Mouse (Mus musculus) erythroblast, embryonic 14.5 days (primary cell): ENCODE measurements around the gene Bad. TPM values are rescaled to one million over a fixed set of nuclear protein-coding genes. Genes with fewer than 3 reads are reported as not detected.

ENCODE experiments used
- H3K27me3 ChIP-seq: 2 replicates; pipeline ENCODE4 v1.6.1; 2012; ENCODE audit warnings: inconsistent platforms; ENCODE audit not compliant: control insufficient read depth
- H3K36me3 ChIP-seq: 2 replicates; pipeline ENCODE4 v1.6.1; 2012; ENCODE audit warnings: mild to moderate bottlenecking, inconsistent platforms; ENCODE audit not compliant: control insufficient read depth
- H3K4me1 ChIP-seq: 2 replicates; pipeline ENCODE4 v1.6.1; 2012; ENCODE audit warnings: inconsistent platforms; ENCODE audit not compliant: control insufficient read depth
- H3K4me3 ChIP-seq: replicated peaks from 2 replicates; pipeline ENCODE3; 2012; ENCODE audit warnings: moderate library complexity, mild to moderate bottlenecking, inconsistent platforms
- H3K9me3 ChIP-seq: 2 replicates; pipeline ENCODE4 v1.6.1; 2012; ENCODE audit warnings: low read length, inconsistent platforms, mixed read lengths; ENCODE audit not compliant: control insufficient read depth
- GATA1 ChIP-seq: IDR thresholded peaks from 2 replicates; pipeline ENCODE4 v1.6.1; 2012; ENCODE audit warnings: low read length, inconsistent platforms, mixed read lengths
- TAL1 ChIP-seq: IDR thresholded peaks from 3 replicates; pipeline ENCODE4 v1.6.1; 2012; ENCODE audit warnings: low read length, inconsistent platforms, mixed read lengths
- polyA plus RNA-seq: library from polyadenylated mRNA; stranded (reverse); fragments of >175 nt; gene quantifications from 2 replicates; pipeline ENCODE4 v1.2.3, GENCODE M21; 2012

Gene Bad
- polyA plus RNA-seq, 1 experiment: 6.1 TPM

DNA sequence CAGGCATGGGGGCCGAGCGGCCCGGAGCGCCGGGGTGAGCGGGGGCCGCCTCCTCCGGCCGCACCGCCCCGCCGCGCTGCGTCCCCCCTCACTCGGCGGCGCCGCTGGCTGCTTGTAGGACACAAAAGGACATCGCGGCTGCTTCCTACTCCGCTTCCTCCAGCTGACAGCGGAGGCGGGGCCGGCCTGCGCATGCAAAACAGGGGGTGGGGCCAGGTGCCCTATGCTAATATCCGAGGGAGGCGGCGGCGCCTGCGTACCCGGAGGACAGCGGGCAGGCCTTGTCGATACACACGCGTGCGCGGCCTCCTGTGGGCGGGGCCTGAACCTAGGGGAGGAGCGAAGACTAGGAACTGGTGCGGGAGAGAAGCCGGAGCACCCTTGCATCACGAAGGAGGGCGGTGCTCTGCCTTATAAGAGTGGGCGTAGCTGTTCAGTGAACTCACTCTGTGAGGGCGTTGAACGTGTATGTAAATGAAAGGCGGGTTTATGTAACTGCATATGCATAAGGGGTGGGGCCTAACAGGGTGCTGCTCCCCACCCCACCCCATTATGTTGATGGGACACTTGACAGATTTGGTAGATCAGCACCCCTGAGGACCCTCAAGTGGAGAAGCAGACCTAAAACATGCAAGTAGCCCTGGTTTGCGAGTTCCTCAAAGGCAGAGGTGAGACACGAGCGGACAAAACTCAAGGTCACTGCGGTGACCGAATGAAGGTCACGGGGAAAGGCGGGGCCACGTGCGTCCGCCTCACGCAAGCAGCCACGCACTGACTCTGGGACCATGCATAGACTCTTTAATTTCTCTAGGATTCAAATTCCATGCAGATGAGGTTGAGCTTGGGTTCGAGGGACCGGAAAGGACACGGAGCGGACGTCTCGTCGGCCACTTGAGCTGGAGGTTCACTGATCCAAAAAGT lies 19.8 kb upstream of the Bad start, which contains the start of gene Esrra:
Esrra (minus strand) TSS at position 167 of the 921 bp plus-strand sequence.
- Histone ChIP-seq H3K4me1 (peaks cover 52% of the 10 kb centered on the region), H3K27me3 (peaks cover 42% of the 10 kb centered on the region), H3K36me3 (peaks cover 3% of the 10 kb centered on the region), H3K9me3 (peaks cover 10% of the 10 kb centered on the region), H3K4me3 (peak within 1 kb of the TSS; percentile 75)
- no peak for TF ChIP-seq TAL1
- TF ChIP-seq GATA1: no peak

DNA sequence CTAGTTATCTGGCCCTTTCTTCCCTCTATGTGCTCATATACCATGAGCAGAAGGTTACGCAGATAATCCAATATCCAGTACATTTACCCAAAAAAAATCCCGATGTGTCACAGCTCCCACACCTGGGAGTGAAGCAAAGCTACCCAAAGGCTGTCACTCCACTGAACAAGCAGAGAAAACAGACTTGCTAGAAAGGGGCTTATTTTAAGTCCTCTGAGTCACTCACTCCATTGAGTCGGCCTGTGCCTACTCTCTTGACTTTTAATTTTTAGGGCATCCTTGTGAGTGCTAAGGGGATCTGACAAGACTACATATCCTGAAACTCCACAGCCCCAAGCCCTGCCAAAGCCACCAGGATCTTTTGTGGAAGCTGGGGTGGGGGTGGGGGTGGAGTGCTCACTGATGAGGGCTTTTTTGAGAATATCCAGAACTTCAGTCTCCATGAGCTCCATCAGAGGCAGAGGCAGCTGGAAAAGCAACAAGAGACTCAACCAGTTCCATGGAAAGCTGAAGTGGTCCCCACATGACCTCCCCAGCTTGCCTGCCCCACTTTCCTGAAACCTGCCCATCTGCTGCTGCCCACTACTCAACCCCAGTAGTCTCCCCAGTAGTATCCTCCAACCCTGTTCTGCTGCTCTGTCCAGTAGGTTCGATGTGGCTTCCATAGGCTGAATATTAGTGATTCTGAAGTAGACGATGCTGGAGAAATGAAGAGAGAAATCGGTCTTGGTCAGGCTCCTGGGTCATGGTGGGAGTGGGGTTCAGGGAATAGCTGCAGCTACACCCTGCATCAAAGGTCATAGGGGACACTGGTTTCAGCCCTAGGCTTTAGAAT lies 18.5 kb upstream of the Bad start:
- TF ChIP-seq TAL1 (no peak), GATA1 (no peak)
- Histone ChIP-seq H3K27me3 (peaks cover 54% of the 10 kb centered on the region), H3K4me3 (peak overlapping the region; percentile 75), H3K9me3 (peaks cover 15% of the 10 kb centered on the region), H3K4me1 (peaks cover 53% of the 10 kb centered on the region), H3K36me3 (peaks cover 3% of the 10 kb centered on the region)

DNA sequence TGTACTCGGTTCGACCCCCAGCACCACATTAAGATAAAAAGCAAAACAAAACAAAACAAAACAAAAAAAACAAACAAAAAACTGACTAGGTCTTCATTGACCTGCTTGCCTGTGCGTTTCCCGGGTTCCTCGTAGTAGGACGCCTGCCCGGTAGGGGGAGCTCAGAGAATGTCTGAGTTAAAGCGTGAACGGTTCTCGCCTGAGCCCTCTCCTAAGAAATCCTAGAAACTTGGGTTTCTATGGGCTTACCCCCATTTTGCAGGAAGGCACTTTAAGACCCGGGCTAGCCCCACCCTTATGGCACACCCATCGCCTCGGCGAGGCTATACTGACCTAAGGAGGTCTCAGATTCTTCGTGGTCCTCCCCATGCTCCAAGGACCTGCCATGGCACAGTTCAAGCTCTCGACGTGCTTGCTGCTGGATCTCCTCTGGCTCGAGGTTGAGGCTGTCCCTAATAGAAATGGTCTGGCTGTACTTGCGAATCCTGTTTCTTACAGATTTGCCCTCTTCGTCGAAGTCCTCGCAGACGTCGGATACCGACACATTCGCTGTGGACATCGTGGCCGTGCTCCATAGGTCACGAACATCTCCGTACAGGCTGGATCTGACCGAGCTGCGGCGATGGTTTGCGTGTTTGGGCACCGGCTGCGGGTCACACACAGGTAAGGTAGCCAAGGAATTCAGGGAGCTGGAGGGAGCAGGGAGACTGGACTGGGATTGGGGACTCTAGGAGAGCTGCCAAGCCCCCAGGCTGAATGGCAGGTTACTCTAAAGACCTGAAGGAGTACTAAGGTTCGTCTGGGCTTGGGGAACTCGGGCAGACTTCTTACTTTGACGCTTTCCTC lies 17.0 kb upstream of the Bad start:
- peaks cover 51% of the 10 kb centered on the region for H3K4me1 ChIP-seq
- H3K9me3 ChIP-seq: peaks cover 15% of the 10 kb centered on the region
- no peak overlapping the region for H3K4me3 ChIP-seq
- TF ChIP-seq GATA1 (no peak), TAL1 (no peak)
- H3K36me3 ChIP-seq: peaks cover 3% of the 10 kb centered on the region
- peaks cover 68% of the 10 kb centered on the region for H3K27me3 ChIP-seq

DNA sequence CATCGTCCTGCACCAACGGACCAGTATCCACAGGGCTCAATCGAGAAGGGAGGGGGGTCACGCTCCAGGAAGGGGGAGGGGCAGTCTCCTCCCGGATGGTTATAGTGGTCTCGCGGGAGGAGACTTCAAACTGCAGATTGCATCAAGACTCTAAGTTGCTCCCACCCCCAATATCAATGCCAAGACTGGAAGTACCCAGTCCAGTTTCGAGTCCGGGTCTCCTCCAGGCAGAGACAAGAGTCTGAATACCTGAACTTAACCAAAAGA lies 16.4 kb upstream of the Bad start, which contains the start of gene Catsperz:
Catsperz (minus strand) TSS at position 74 of the 267 bp plus-strand sequence.
- peaks cover 72% of the 10 kb centered on the region for H3K27me3 ChIP-seq
- TF ChIP-seq TAL1 (no peak), GATA1 (no peak)
- H3K4me3 ChIP-seq: no peak within 1 kb of the TSS
- H3K4me1 ChIP-seq: peaks cover 46% of the 10 kb centered on the region
- peaks cover 15% of the 10 kb centered on the region for H3K9me3 ChIP-seq
- no peaks in the 10 kb centered on the region for H3K36me3 ChIP-seq

DNA sequence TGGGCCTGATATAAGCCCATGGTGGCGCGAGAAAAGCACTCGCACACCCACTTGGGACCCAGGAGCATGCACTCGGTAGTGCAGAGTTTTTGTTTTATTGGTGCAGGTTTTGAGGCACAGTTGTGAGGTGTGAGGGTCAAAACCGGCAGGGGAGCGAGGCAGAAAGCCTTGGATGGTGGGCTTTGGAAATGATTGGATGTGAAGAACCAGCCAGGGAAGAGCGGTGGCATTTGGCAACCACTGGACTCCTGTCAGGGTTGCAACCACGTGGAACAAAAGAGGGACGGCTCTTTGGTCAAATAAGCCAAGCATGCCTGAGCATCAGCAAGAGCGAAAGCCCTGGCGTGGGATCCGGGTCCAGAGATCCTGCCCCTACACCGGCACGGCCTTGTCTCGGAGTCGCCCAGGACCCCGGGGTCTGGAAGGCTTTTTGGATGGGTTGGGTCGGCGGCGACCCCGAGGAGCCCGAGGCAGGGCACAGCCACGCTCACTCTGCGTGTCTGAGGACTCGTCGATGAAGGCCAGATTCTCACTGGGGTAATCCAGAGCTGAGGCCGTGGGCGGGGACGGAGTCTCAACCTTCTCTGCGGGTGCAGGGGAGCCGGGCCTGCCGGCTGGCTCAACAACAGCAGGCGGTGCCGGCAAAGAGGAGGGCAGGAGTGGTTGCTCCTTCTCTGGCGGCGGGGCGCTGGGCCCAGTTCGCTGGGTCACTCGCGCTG lies 15.9 kb upstream of the Bad start:
- Histone ChIP-seq H3K4me1 (peaks cover 41% of the 10 kb centered on the region), H3K27me3 (peaks cover 78% of the 10 kb centered on the region), H3K36me3 (no peaks in the 10 kb centered on the region), H3K4me3 (no peak overlapping the region), H3K9me3 (peaks cover 15% of the 10 kb centered on the region)
- TF ChIP-seq GATA1: no peak
- TF ChIP-seq TAL1: no peak

DNA sequence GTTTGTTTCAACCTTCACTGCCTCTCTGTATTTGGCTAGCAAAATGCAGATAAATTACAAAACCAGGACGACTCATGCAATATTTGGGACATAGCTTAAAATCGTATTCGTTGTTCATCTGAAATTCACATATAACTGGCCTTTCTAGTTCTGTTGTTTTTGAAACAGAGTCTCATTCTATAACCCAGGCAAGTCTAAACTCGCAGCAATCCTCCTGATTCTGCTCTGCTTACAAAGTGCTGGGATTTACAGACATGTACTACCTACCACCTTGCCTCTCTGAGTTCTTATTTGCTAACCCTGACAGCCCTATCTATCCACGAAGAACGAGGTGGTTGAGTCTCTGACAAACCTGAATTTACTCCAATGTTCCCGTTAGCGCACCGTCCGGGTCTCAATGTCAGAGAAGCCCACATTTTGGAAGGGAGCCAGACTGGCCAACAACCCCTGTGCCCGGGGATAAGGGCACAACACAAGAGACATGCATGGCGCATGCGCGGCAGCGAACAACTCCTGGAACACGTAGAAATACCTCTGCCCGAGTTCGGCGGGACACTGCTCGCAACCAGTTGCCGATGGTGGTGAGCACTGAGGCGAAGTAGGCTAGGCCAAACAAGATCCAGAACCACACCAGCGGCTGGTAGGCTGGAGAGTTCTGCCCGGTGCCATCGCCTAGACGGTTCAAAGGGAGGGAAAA lies 15.0 kb upstream of the Bad start:
- peaks cover 87% of the 10 kb centered on the region for H3K27me3 ChIP-seq
- TF ChIP-seq TAL1: no peak
- TF ChIP-seq GATA1: no peak
- H3K4me3 ChIP-seq: no peak overlapping the region
- no peaks in the 10 kb centered on the region for H3K36me3 ChIP-seq
- peaks cover 35% of the 10 kb centered on the region for H3K4me1 ChIP-seq
- H3K9me3 ChIP-seq: peaks cover 15% of the 10 kb centered on the region

DNA sequence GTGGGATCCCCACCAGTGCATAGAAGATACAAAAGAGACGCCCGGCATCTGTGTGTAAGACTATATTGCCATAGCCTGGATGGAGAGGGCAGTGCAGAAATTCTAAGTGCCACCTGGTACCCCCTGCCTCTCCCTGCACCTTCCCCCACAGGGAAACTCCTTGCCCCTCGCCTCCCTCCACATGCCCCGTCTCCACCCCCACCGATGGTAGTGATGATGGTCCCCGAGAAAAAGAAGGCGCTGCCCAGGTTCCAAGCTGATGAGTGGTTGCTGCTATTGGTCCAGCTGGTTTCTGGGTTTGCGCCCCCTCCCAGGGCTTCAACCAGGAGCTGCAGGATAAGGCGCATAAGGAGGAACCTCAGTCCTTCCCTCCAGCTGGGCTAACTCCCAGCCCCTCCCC lies 13.6 kb upstream of the Bad start:
- peaks cover 15% of the 10 kb centered on the region for H3K9me3 ChIP-seq
- H3K4me3 ChIP-seq: no peak overlapping the region
- peaks cover 97% of the 10 kb centered on the region for H3K27me3 ChIP-seq
- peaks cover 22% of the 10 kb centered on the region for H3K4me1 ChIP-seq
- TF ChIP-seq GATA1 (no peak), TAL1 (no peak)
- H3K36me3 ChIP-seq: no peaks in the 10 kb centered on the region
